ENCODE assay signal across 8 mouse cellular contexts in the genomic region with DNA sequence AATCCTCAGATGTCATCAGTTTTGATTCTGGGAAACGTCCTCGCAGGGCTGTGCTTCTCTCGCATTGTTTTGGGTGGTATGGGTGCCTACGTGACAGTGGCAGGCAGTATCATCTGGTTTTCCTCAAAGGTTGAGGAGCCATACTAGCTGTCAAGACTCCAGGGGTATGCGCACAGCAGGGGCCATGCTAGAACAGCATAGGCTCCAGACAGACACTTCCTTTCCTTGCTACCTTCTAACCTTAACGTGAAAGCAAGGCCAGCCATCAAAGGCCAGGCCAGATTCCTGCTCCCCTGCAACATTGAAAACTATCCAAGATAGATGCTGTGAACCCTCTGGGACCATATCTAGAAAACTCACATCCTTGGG. TPM values are rescaled to one million over a fixed set of nuclear protein-coding genes. Genes with fewer than 3 reads are reported as not detected.
DNase-seq lines count a peak whose midpoint lies in the region; ATAC-seq and TF ChIP-seq lines count a peak whose summit lies in the region.

No protein-coding gene starts in this region.

- intact Hi-C loops in left cerebral cortex, postnatal 36 days (cut with DNase I): no loop called here

- H3K79me2 ChIP-seq in MEL (ENCODE audit: control insufficient read depth, insufficient read depth, low read length, poor library complexity): no peaks in the 10 kb centered on the region; the same call in 1 of the 2 replicates

- H3K4me1 ChIP-seq in kidney, adult 2 months (ENCODE audit: control insufficient read depth, insufficient read depth, low read length): no peaks in the 10 kb centered on the region
- H3K4me1 ChIP-seq in MEL (ENCODE audit: control insufficient read depth in 1 of 2, insufficient read depth in 2 of 2, low read length in 2 of 2): peaks cover 14 to 30% of the 10 kb centered on the region in 2 experiments
- H3K4me1 ChIP-seq in forebrain, postnatal 0 days (ENCODE audit: insufficient read depth): peaks cover 5% of the 10 kb centered on the region; the same call in 1 of the 2 replicates
- H3K4me1 ChIP-seq in midbrain, embryonic 11.5 days (ENCODE audit: control insufficient read depth, insufficient read depth, low read length): peaks cover 12% of the 10 kb centered on the region

- peak overlapping the region; percentile 93 for H3K4me2 ChIP-seq in forebrain, postnatal 0 days (ENCODE audit: low read depth)
- peak overlapping the region; percentile 87 for H3K4me2 ChIP-seq in midbrain, embryonic 11.5 days

- no peak for TF ChIP-seq CTCF in kidney, adult 2 months (conservative IDR thresholded peaks at IDR 0.05; ENCODE audit: insufficient read depth, insufficient read length, low read depth, low read length)
- no peak for TF ChIP-seq CTCF in MEL (IDR thresholded peaks at IDR 0.05 in 2 of 3, conservative IDR thresholded peaks at IDR 0.05 in 1 of 3; ENCODE audit: control insufficient read depth in 1 of 3, insufficient read depth in 1 of 3, low read depth in 2 of 3, low read length in 3 of 3, poor library complexity in 1 of 3, severe bottlenecking in 1 of 3)
- no peak for TF ChIP-seq CTCF in forebrain, postnatal 0 days (IDR thresholded peaks at IDR 0.05; ENCODE audit: low read depth)

- H3K9me3 ChIP-seq in MEL (replicated peaks; ENCODE audit: insufficient read depth, low read length): no peaks in the 10 kb centered on the region
- no peaks in the 10 kb centered on the region for H3K9me3 ChIP-seq in forebrain, postnatal 0 days (ENCODE audit: low read length)
- H3K9me3 ChIP-seq in midbrain, embryonic 11.5 days (ENCODE audit: control insufficient read depth, low read length): no peaks in the 10 kb centered on the region

- TF ChIP-seq RAD21 in MEL (IDR thresholded peaks at IDR 0.05; ENCODE audit: low read depth, low read length): no peak

- 0 out of 2 replicates have a peak overlapping the region, but pooled peaks have one; percentile 7 for H3K27ac ChIP-seq in kidney, adult 2 months (ENCODE audit: insufficient read depth, low read depth, low read length)
- H3K27ac ChIP-seq in MEL (ENCODE audit: control insufficient read depth, low read depth, low read length): no peak overlapping the region
- peak overlapping the region; percentile 88 for H3K27ac ChIP-seq in forebrain, postnatal 0 days (ENCODE audit: low read depth, low read length)
- peak overlapping the region; percentile 50 for H3K27ac ChIP-seq in midbrain, embryonic 11.5 days (ENCODE audit: low read depth, low read length)

- H3K36me3 ChIP-seq in kidney, adult 2 months (ENCODE audit: control insufficient read depth, insufficient read depth, low read length): no peaks in the 10 kb centered on the region
- H3K36me3 ChIP-seq in MEL (ENCODE audit: control insufficient read depth in 1 of 2, insufficient read depth in 2 of 2, low read length in 2 of 2): peaks cover 0 to 18% of the 10 kb centered on the region in 2 experiments; a peak in 2 of 4 replicates
- no peaks in the 10 kb centered on the region for H3K36me3 ChIP-seq in forebrain, postnatal 0 days (ENCODE audit: insufficient read depth)
- no peaks in the 10 kb centered on the region for H3K36me3 ChIP-seq in midbrain, embryonic 11.5 days (ENCODE audit: control insufficient read depth, insufficient read depth, low read length)

- WGBS in kidney, adult 2 months: 6% methylated on average over 6 of the region's 6 CpGs
- 5% methylated on average over 6 of the region's 6 CpGs for WGBS in forebrain, postnatal 0 days
- 5% methylated on average over 6 of the region's 6 CpGs for WGBS in midbrain, embryonic 11.5 days

- TF ChIP-seq POLR2A in kidney, adult 2 months (IDR thresholded peaks at IDR 0.05; ENCODE audit: low read depth, low read length): no peak
- no peak for TF ChIP-seq POLR2A in MEL (IDR thresholded peaks at IDR 0.05; ENCODE audit: control insufficient read depth in 1 of 2, insufficient read depth in 1 of 2, low read depth in 1 of 2, low read length in 2 of 2, poor library complexity in 1 of 2)

- peak overlapping the region; percentile 54 for H3K9ac ChIP-seq in MEL (ENCODE audit: control insufficient read depth, low read depth, low read length, poor library complexity, severe bottlenecking)
- peak overlapping the region; percentile 94 for H3K9ac ChIP-seq in forebrain, postnatal 0 days
- H3K9ac ChIP-seq in midbrain, embryonic 11.5 days (ENCODE audit: low read length): peak overlapping the region; percentile 93

- TF ChIP-seq EP300 in MEL (IDR thresholded peaks at IDR 0.05; ENCODE audit: low read depth in 1 of 2, low read length in 2 of 2): no peak

- ATAC-seq in forebrain, postnatal 0 days: peak; percentile 44
- ATAC-seq in midbrain, embryonic 11.5 days (ENCODE audit: low FRiP score): peak; percentile 38

- H3K27me3 ChIP-seq in kidney, adult 2 months (replicated peaks; ENCODE audit: control insufficient read depth, insufficient read depth, low read length): no peaks in the 10 kb centered on the region
- no peaks in the 10 kb centered on the region for H3K27me3 ChIP-seq in MEL (ENCODE audit: control insufficient read depth in 1 of 2, insufficient read depth in 2 of 2, low read length in 2 of 2)
- H3K27me3 ChIP-seq in forebrain, postnatal 0 days (ENCODE audit: insufficient read depth, low read length): no peaks in the 10 kb centered on the region
- H3K27me3 ChIP-seq in midbrain, embryonic 11.5 days (ENCODE audit: control insufficient read depth, insufficient read depth, low read length): no peaks in the 10 kb centered on the region

- no peak for DNase-seq in kidney, adult 2 months
- DNase-seq in kidney, adult 9 months: no peak
- no peak for DNase-seq in MEL (ENCODE audit: low read depth, low spot score)
- no peak for DNase-seq in forebrain, postnatal 0 days
- DNase-seq in midbrain, embryonic 11.5 days (ENCODE audit: low spot score, missing footprints): no peak
- DNase-seq in left cerebral cortex, postnatal 36 days (ENCODE audit: low spot score in 2 of 2): no peak
- no peak for DNase-seq in adrenal gland, postnatal 10 days
- DNase-seq in cerebellum, adult 8-10 months: no peak

- H3K4me3 ChIP-seq in kidney, adult 2 months (ENCODE audit: insufficient read depth, low read depth, low read length): peak overlapping the region; percentile 2; the same call in 1 of the 2 replicates
- peak overlapping the region; percentile 57 to 73 for H3K4me3 ChIP-seq in MEL (ENCODE audit: control insufficient read depth in 1 of 2, insufficient read depth in 1 of 2, low read depth in 2 of 2, low read length in 2 of 2)
- peak overlapping the region; percentile 58 for H3K4me3 ChIP-seq in forebrain, postnatal 0 days (ENCODE audit: low read depth, low read length)
- peak overlapping the region; percentile 59 for H3K4me3 ChIP-seq in midbrain, embryonic 11.5 days (ENCODE audit: low read depth, low read length)

TF ChIP-seq in MEL, 35 proteins besides CTCF, POLR2A, EP300 and RAD21 (continues in another document):
- TF ChIP-seq TBP (IDR thresholded peaks at IDR 0.05; ENCODE audit: low read depth, low read length) (0 out of 2 replicates have a peak, but pooled peaks have one; percentile 14), ZMIZ1 (IDR thresholded peaks at IDR 0.05; ENCODE audit: low read depth, low read length) (0 out of 2 replicates have a peak, but pooled peaks have one; percentile 5), GABPA (IDR thresholded peaks at IDR 0.05; ENCODE audit: low read depth, low read length) (0 out of 2 replicates have a peak, but pooled peaks have one; percentile 15), TCF12 (IDR thresholded peaks at IDR 0.05; ENCODE audit: low read depth, low read length) (no peak)

RNA-seq across cellular contexts. Expression of a gene that starts 8.8 kb away (rescaled TPM):
- 66.1 and 73.0 TPM in 2 replicates for polyA plus RNA-seq in kidney, adult 2 months (2012; rRNA removed)
- 19.0 and 20.1 TPM in 2 replicates for total RNA-seq in MEL (2012; rRNA removed)
- 10 to 100 TPM in 1 of 2 experiments, not detected in 1; 61.0 TPM for polyA plus RNA-seq in MEL (2012; ENCODE audit: insufficient read depth in 1 of 2, insufficient read length in 2 of 2, low read depth in 1 of 2, low replicate concordance in 2 of 2, missing spikeins in 1 of 2)
- total RNA-seq in forebrain, postnatal 0 days (2014; rRNA removed): 22.2 and 31.5 TPM in 2 replicates
- polyA plus RNA-seq in forebrain, postnatal 0 days (2015; fragmentation: Nextera tagmentation; extraction: Ambion mirVana): 55.5 and 60.4 TPM in 2 replicates
- polyA plus RNA-seq in midbrain, embryonic 11.5 days (2014; fragmentation: Nextera tagmentation; extraction: Ambion mirVana): 54.0 and 61.7 TPM in 2 replicates
- total RNA-seq in left cerebral cortex, postnatal 36 days (2021): 10 to 100 TPM; 11.0 to 12.3 TPM
- 10 to 100 TPM; 46.9 to 50.2 TPM for total RNA-seq in adrenal gland, postnatal 10 days (2021)

RNA-seq across cellular contexts. Expression of a gene that starts 21.2 kb away (rescaled TPM):
- 10.1 and 10.6 TPM in 2 replicates for polyA plus RNA-seq in kidney, adult 2 months (2012; rRNA removed)
- total RNA-seq in MEL (2012; rRNA removed): 0.75 and 1.0 TPM in 2 replicates
- 1 to 10 TPM in 1 of 2 experiments, not detected in 1; 3.9 TPM for polyA plus RNA-seq in MEL (2012; ENCODE audit: insufficient read depth in 1 of 2, insufficient read length in 2 of 2, low read depth in 1 of 2, low replicate concordance in 2 of 2, missing spikeins in 1 of 2)
- total RNA-seq in forebrain, postnatal 0 days (2014; rRNA removed): 66.9 and 69.4 TPM in 2 replicates
- polyA plus RNA-seq in forebrain, postnatal 0 days (2015; fragmentation: Nextera tagmentation; extraction: Ambion mirVana): 5.5 and 7.9 TPM in 2 replicates
- 3.0 and 3.2 TPM in 2 replicates for polyA plus RNA-seq in midbrain, embryonic 11.5 days (2014; fragmentation: Nextera tagmentation; extraction: Ambion mirVana)
- 10 to 100 TPM; 47.9 to 61.7 TPM for total RNA-seq in left cerebral cortex, postnatal 36 days (2021)
- total RNA-seq in adrenal gland, postnatal 10 days (2021): 10 to 100 TPM; 13.2 to 23.1 TPM

RNA-seq across cellular contexts. Expression of a gene that starts 25.5 kb away (rescaled TPM):
- 31.8 and 45.2 TPM in 2 replicates for polyA plus RNA-seq in kidney, adult 2 months (2012; rRNA removed)
- 0.88 and 1.8 TPM in 2 replicates for total RNA-seq in MEL (2012; rRNA removed)
- 1 to 10 TPM in 1 of 2 experiments, not detected in 1; 3.0 TPM for polyA plus RNA-seq in MEL (2012; ENCODE audit: insufficient read depth in 1 of 2, insufficient read length in 2 of 2, low read depth in 1 of 2, low replicate concordance in 2 of 2, missing spikeins in 1 of 2)
- 60.4 and 60.5 TPM in 2 replicates for total RNA-seq in forebrain, postnatal 0 days (2014; rRNA removed)
- polyA plus RNA-seq in forebrain, postnatal 0 days (2015; fragmentation: Nextera tagmentation; extraction: Ambion mirVana): 46.7 and 54.3 TPM in 2 replicates
- polyA plus RNA-seq in midbrain, embryonic 11.5 days (2014; fragmentation: Nextera tagmentation; extraction: Ambion mirVana): 17.5 and 19.2 TPM in 2 replicates
- 10 to 100 TPM; 59.3 to 74.3 TPM for total RNA-seq in left cerebral cortex, postnatal 36 days (2021)
- total RNA-seq in adrenal gland, postnatal 10 days (2021): 10 to 100 TPM; 16.9 to 28.1 TPM

RNA-seq across cellular contexts. Expression of a gene that starts 49.8 kb away (rescaled TPM):
- 44.8 and 53.0 TPM in 2 replicates for polyA plus RNA-seq in kidney, adult 2 months (2012; rRNA removed)
- 90.6 and 105 TPM in 2 replicates for total RNA-seq in MEL (2012; rRNA removed)
- polyA plus RNA-seq in MEL (2012; ENCODE audit: insufficient read depth in 1 of 2, insufficient read length in 2 of 2, low read depth in 1 of 2, low replicate concordance in 2 of 2, missing spikeins in 1 of 2): 100 to 1,000 TPM in 1 of 2 experiments, not detected in 1; 159 TPM
- 47.6 and 54.4 TPM in 2 replicates for total RNA-seq in forebrain, postnatal 0 days (2014; rRNA removed)
- polyA plus RNA-seq in forebrain, postnatal 0 days (2015; fragmentation: Nextera tagmentation; extraction: Ambion mirVana): 32.3 and 40.2 TPM in 2 replicates
- polyA plus RNA-seq in midbrain, embryonic 11.5 days (2014; fragmentation: Nextera tagmentation; extraction: Ambion mirVana): 51.9 and 53.0 TPM in 2 replicates
- total RNA-seq in left cerebral cortex, postnatal 36 days (2021): 10 to 100 TPM; 41.4 to 55.5 TPM
- total RNA-seq in adrenal gland, postnatal 10 days (2021): 10 to 100 TPM; 40.1 to 55.3 TPM

Comparison
In these comparisons a context has a peak if more than half of its experiments do, and no peak if none do; other contexts are left out.
1. H3K4me3 ChIP-seq: peak in every context shown above with its lines; median percentile 65 in MEL; 59 in midbrain, embryonic 11.5 days; 58 in forebrain, postnatal 0 days; 2 in kidney, adult 2 months.